Mouse (Mus musculus): ENCODE results near the gene Avpi1. TPM values are rescaled to one million over a fixed set of nuclear protein-coding genes. Genes with fewer than 3 reads are reported as not detected.
A peak's percentile ranks its signal among the peaks of the same experiment; 100 is the strongest.

The Avpi1 gene
- total and polyA plus RNA-seq, 2 experiments from 2014 or later = 16.4 to 23.7 TPM

DNA sequence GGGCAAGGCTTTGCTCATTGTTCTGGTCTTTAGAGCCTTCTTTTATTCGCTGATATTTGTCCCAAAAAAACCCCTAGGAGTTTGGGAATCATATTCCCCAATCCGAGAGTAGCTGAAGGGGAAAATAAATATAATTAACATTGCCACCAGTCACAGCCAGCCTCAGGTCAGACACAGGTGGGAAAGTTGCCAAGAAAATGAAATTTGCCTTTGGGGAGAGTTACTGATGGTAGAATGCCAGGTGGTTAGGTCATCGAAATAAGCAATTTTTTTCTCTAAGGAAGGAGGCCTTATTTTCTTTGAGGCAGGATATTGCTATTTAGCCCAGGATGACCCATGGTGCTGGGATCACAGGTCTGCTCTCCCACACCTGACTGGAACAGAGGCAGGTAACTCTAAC lies 37.9 kb upstream of the Avpi1 start:
- H3K4me3 ChIP-seq (ENCODE audit: low read length) = no peak overlapping the region

DNA sequence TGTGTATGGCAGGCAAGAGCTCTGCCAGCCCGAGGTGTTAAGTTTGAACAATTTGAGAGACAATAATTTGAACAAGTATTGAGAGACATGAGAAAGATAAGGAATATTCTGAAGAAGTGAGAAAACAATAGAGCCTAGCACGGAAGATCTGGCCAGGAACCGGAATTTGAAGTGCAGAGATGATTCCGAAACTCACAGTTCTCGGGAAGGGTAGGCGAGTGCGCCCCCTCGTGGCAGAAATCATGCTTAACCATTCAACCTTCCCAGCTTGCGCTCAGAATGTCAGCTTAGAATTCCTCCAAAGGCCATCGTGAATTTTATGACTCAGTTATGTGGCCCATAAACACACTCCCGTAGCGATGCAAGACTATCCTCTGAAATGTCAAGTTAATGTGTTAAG lies 37.3 kb upstream of the Avpi1 start:
- Histone ChIP-seq H3K27ac (no peak overlapping the region), H3K36me3 (ENCODE audit: insufficient read depth, low read length) (no peaks in the 10 kb centered on the region), H3K4me1 (ENCODE audit: insufficient read depth, low read length) (peaks cover 4% of the 10 kb centered on the region), H3K9me3 (ENCODE audit: low read length) (no peaks in the 10 kb centered on the region), H3K4me2 (ENCODE audit: low read depth, low read length) (peak overlapping the region; percentile 41), H3K27me3 (ENCODE audit: insufficient read depth, low read length) (peaks cover 4% of the 10 kb centered on the region; the same call in 1 of the 2 replicates), H3K9ac (replicated peaks; ENCODE audit: low read length) (no peak overlapping the region), H3K4me3 (ENCODE audit: low read length) (no peak overlapping the region)
- 1% methylated on average over 12 of the region's 12 CpGs for WGBS
- ATAC-seq (no peak), DNase-seq (ENCODE audit: low spot score) (peak; percentile 83)
- TF ChIP-seq CTCF (IDR thresholded peaks at IDR 0.05; ENCODE audit: low read depth) = peak; percentile 87

More for the DNA sequence above, 37.9 kb upstream of the Avpi1 start:
- Histone ChIP-seq H3K9me3 (ENCODE audit: low read length) (no peaks in the 10 kb centered on the region), H3K27ac (no peak overlapping the region), H3K4me1 (ENCODE audit: insufficient read depth, low read length) (peaks cover 10% of the 10 kb centered on the region), H3K9ac (replicated peaks; ENCODE audit: low read length) (no peak overlapping the region), H3K36me3 (ENCODE audit: insufficient read depth, low read length) (no peaks in the 10 kb centered on the region), H3K27me3 (ENCODE audit: insufficient read depth, low read length) (peaks cover 4% of the 10 kb centered on the region; the same call in 1 of the 2 replicates), H3K4me2 (ENCODE audit: low read depth, low read length) (no peak overlapping the region)
- 43% methylated on average over 3 of the region's 3 CpGs for WGBS
- DNase-seq (ENCODE audit: low spot score) (peak; percentile 25), ATAC-seq (no peak)
- TF ChIP-seq CTCF (IDR thresholded peaks at IDR 0.05; ENCODE audit: low read depth) = no peak

DNA sequence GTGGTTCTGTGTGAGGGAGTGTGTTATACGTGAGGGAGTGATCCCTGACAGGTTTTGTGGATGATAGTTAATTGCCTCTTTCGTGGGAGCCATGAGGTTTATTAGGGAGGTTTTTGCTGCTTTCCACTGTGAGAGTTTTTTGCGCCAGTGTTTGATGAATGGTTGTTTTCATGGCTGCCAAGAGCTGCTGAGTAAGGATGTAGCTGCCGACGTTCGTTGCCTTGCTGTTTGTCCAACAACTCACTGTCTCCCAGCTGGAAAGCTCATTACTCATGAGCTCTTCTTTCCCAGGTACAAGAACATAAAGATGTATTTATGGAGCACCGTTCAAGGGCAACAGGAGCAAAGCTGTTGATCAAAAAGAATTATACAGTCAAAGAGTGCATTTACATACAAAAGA lies 35.3 kb upstream of the Avpi1 start:
- H3K4me1 ChIP-seq (ENCODE audit: insufficient read depth, low read length) = no peaks in the 10 kb centered on the region; the same call in 1 of the 2 replicates
- ATAC-seq (no peak), DNase-seq (ENCODE audit: low spot score) (peak; percentile 35)
- no peak overlapping the region for H3K9ac ChIP-seq (replicated peaks; ENCODE audit: low read length)
- no peak overlapping the region for H3K27ac ChIP-seq
- TF ChIP-seq CTCF (IDR thresholded peaks at IDR 0.05; ENCODE audit: low read depth) = no peak
- H3K36me3 ChIP-seq (ENCODE audit: insufficient read depth, low read length) = no peaks in the 10 kb centered on the region
- H3K9me3 ChIP-seq (ENCODE audit: low read length) = no peaks in the 10 kb centered on the region
- H3K4me3 ChIP-seq (ENCODE audit: low read length) = no peak overlapping the region
- WGBS = 21% methylated on average over 7 of the region's 7 CpGs
- H3K27me3 ChIP-seq (ENCODE audit: insufficient read depth, low read length) = peaks cover 4% of the 10 kb centered on the region; the same call in 1 of the 2 replicates
- H3K4me2 ChIP-seq (ENCODE audit: low read depth, low read length) = no peak overlapping the region

DNA sequence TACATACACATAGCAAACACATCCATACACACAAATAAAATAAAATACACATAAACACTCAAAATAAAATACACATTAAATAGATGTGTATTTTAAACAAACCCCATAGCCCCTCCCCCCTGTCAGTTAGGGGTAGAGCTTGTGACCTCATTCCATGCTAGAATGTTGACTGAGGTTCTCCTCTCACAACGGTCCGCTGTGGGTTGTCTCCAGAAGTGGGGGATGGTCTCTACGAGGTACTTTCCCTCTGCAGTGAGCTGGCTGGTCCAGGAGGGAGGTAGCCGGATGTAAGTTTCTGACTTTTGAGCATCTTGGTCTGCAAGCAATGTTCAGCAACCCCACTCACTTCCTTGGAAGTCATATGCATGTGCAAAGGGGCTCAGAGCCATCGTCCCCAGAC lies 34.9 kb upstream of the Avpi1 start, which contains the start of gene Zfyve27:
Zfyve27 (plus strand) TSS at position 188 of the 400 bp plus-strand sequence.
- no peak within 1 kb of the TSS for H3K27ac ChIP-seq
- no peak within 1 kb of the TSS for H3K4me2 ChIP-seq (ENCODE audit: low read depth, low read length)
- peaks cover 4% of the 10 kb centered on the region; the same call in 1 of the 2 replicates for H3K27me3 ChIP-seq (ENCODE audit: insufficient read depth, low read length)
- TF ChIP-seq CTCF (IDR thresholded peaks at IDR 0.05; ENCODE audit: low read depth) = no peak
- no peaks in the 10 kb centered on the region for H3K9me3 ChIP-seq (ENCODE audit: low read length)
- no peak within 1 kb of the TSS for H3K9ac ChIP-seq (replicated peaks; ENCODE audit: low read length)
- DNase-seq (ENCODE audit: low spot score) (no peak), ATAC-seq (no peak)
- H3K36me3 ChIP-seq (ENCODE audit: insufficient read depth, low read length) = no peaks in the 10 kb centered on the region
- no peaks in the 10 kb centered on the region for H3K4me1 ChIP-seq (ENCODE audit: insufficient read depth, low read length)
- 65% methylated on average over 5 of the region's 5 CpGs for WGBS
- H3K4me3 ChIP-seq (ENCODE audit: low read length) = no peak within 1 kb of the TSS

- H3K27ac ChIP-seq = no peak overlapping the region
- TF ChIP-seq CTCF (IDR thresholded peaks at IDR 0.05; ENCODE audit: low read depth) = peak; percentile 8; the same call in 1 of the 2 replicates
- no peaks in the 10 kb centered on the region for H3K4me1 ChIP-seq (ENCODE audit: insufficient read depth, low read length)
- H3K9me3 ChIP-seq (ENCODE audit: low read length) = no peaks in the 10 kb centered on the region
- H3K36me3 ChIP-seq (ENCODE audit: insufficient read depth, low read length) = no peaks in the 10 kb centered on the region
- no peak overlapping the region for H3K4me2 ChIP-seq (ENCODE audit: low read depth, low read length)
- DNase-seq (ENCODE audit: low spot score) (no peak), ATAC-seq (no peak)
- 64% methylated on average over 13 of the region's 13 CpGs for WGBS
- H3K27me3 ChIP-seq (ENCODE audit: insufficient read depth, low read length) = no peaks in the 10 kb centered on the region
- H3K4me3 ChIP-seq (ENCODE audit: low read length) = no peak overlapping the region
- H3K9ac ChIP-seq (replicated peaks; ENCODE audit: low read length) = no peak overlapping the region
Measured at GRCm38 (mm10) chr19:42158246-42159017, 29.6 kb upstream of the Avpi1 start.

DNA sequence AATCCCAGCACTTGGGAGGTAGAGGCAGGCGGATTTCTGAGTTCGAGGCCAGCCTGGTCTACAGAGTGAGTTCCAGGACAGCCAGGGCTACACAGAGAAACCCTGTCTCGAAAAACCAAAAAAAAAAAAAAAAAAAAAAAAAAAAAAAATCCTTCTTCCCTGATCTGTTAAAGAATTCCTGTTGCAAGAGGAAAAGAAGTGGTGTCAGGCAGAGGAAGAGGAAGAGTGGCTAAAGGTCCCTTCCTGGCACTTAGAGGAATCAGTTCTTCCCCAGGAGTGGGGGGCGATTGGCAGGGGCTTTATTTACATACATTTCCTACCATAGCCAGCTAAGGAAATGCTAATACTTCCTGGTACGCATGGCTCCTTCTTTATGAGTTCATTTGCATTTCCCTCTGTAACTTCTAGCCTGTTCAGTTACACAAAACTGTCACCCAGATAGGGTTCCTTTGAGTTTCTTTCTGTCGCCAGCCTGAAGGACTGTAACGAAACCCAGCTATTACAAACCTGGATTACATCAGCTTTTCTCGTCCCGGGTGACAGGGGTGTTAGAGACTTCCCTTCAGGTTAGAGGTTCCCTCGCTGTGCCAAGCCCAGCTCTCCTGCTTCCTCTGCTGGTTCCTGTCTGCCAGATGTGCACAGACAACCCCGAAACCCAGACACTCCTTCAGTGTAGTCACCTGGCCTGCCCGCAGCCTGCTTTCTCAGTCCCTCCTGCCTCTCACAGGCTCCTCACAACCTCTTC lies 28.8 kb upstream of the Avpi1 start:
- Histone ChIP-seq H3K9ac (replicated peaks; ENCODE audit: low read length) (no peak overlapping the region), H3K9me3 (ENCODE audit: low read length) (no peaks in the 10 kb centered on the region), H3K36me3 (ENCODE audit: insufficient read depth, low read length) (no peaks in the 10 kb centered on the region), H3K27me3 (ENCODE audit: insufficient read depth, low read length) (no peaks in the 10 kb centered on the region), H3K4me1 (ENCODE audit: insufficient read depth, low read length) (no peaks in the 10 kb centered on the region), H3K4me2 (ENCODE audit: low read depth, low read length) (no peak overlapping the region), H3K4me3 (ENCODE audit: low read length) (no peak overlapping the region), H3K27ac (no peak overlapping the region)
- DNase-seq (ENCODE audit: low spot score) (no peak), ATAC-seq (no peak)
- TF ChIP-seq CTCF (IDR thresholded peaks at IDR 0.05; ENCODE audit: low read depth) = no peak
- WGBS = 74% methylated on average over 10 of the region's 12 CpGs
